Mouse (Mus musculus) spleen, adult 2 months (tissue): Measurements from ENCODE around the gene Jmjd1c.

ENCODE experiments used
- CTCF ChIP-seq: fragments of 200-500 bp; IDR thresholded peaks from 2 replicates; pipeline ENCODE4 v1.5.1; 2011; ENCODE audit warnings: mild to moderate bottlenecking, inconsistent platforms; ENCODE audit not compliant: insufficient read depth, insufficient read length, insufficient replicate concordance; ENCODE audit errors: extremely low read depth
- POLR2A ChIP-seq: fragments of 200-500 bp; IDR thresholded peaks from 2 replicates; pipeline ENCODE4 v1.6.1; 2011; ENCODE audit warnings: low read depth, low read length, inconsistent platforms

GRCm38 (mm10) chr10:67144269-67144668 lies 48.3 kb downstream of the Jmjd1c start:
- TF ChIP-seq CTCF: no peak
- TF ChIP-seq POLR2A: no peak
